ENCODE assay signal across 13 mouse cellular contexts in the genomic region with DNA sequence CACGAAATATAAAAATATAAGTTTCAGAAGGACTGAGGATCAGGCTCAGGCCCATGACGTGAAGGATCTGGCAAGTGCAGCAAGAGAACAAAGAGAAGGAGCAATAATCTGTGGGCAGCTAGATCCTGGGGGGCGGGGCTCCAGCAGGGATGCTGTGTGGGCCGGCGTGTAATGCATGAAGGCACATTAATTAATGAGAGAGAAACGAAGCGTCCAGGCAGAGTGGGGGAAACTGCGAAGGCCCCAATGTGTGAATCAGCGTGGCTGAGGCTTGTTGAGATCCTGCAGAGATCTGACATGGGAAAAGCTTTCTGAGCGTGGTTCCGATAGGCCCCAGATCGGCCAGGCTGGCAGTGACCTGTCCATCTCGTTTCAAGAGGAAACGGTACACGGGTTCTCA.
DNase-seq lines count a peak whose midpoint lies in the region; ATAC-seq lines count a peak whose summit lies in the region.
"Had no signal": no experiment of that assay in that cellular context is flagged by ENCODE, and none has a peak within 500 bp of the region (broad histone marks: within the 10 kb centered on the region; RNA-seq: fewer than 3 reads in every experiment).

No protein-coding gene starts in this region.

- H3K9ac ChIP-seq in kidney, embryonic 14.5 days (ENCODE audit: low read depth, low read length): no peak overlapping the region
- H3K9ac ChIP-seq: liver, embryonic 14.5 days had no signal

- WGBS in kidney, embryonic 14.5 days: 58% methylated on average over 15 of the region's 15 CpGs
- WGBS in midbrain, embryonic 10.5 days: 71% methylated on average over 15 of the region's 15 CpGs

- no peak overlapping the region for H3K4me2 ChIP-seq in kidney, embryonic 14.5 days (replicated peaks; ENCODE audit: low read depth, low read length)

- no peaks in the 10 kb centered on the region for H3K9me3 ChIP-seq in kidney, embryonic 14.5 days (ENCODE audit: control insufficient read depth, low read length)
- H3K9me3 ChIP-seq in midbrain, embryonic 10.5 days (replicated peaks): no peaks in the 10 kb centered on the region; the same call in 1 of the 2 replicates

- H3K4me1 ChIP-seq in kidney, embryonic 14.5 days (ENCODE audit: control insufficient read depth, insufficient read depth, low read length): no peaks in the 10 kb centered on the region
- H3K4me1 ChIP-seq in midbrain, embryonic 10.5 days: peaks cover 4% of the 10 kb centered on the region
- H3K4me1 ChIP-seq: megakaryocyte, embryonic 14.5 days had no signal

- no peaks in the 10 kb centered on the region for H3K36me3 ChIP-seq in kidney, embryonic 14.5 days (ENCODE audit: control insufficient read depth, insufficient read depth, low read length)
- no peaks in the 10 kb centered on the region for H3K36me3 ChIP-seq in midbrain, embryonic 10.5 days

- no peaks in the 10 kb centered on the region for H3K27me3 ChIP-seq in kidney, embryonic 14.5 days (ENCODE audit: control insufficient read depth, insufficient read depth, low read length)
- H3K27me3 ChIP-seq in midbrain, embryonic 10.5 days (ENCODE audit: low read depth, poor library complexity, severe bottlenecking): no peaks in the 10 kb centered on the region
- H3K27me3 ChIP-seq: megakaryocyte, embryonic 14.5 days had no signal

- intact Hi-C loops in gastrocnemius, postnatal 14 days (cut with DNase I; ENCODE audit: low total_unique reads): no loop called here
- intact Hi-C loops in left cerebral cortex, postnatal 14 days (cut with DNase I): no loop called here

- DNase-seq in kidney, postnatal 14 days: no peak
- peak; percentile 47 to 60 for DNase-seq in right cerebral cortex, adult 2 months (ENCODE audit: low spot score in 2 of 2)
- DNase-seq in right cerebral cortex, postnatal 25 days: no peak
- no peak for DNase-seq in midbrain, embryonic 10.5 days (ENCODE audit: low spot score)
- DNase-seq in gastrocnemius, postnatal 14 days: no peak
- DNase-seq in left cerebral cortex, postnatal 14 days (ENCODE audit: low spot score in 2 of 2): no peak
- DNase-seq in lung, postnatal 10 days: no peak
- DNase-seq: gastrocnemius, postnatal 10 days; kidney, adult 2 months had no signal

- no peak overlapping the region for H3K27ac ChIP-seq in kidney, embryonic 14.5 days (ENCODE audit: low read depth, low read length)
- 0 out of 2 replicates have a peak overlapping the region, but pooled peaks have one; percentile 1 for H3K27ac ChIP-seq in midbrain, embryonic 10.5 days (replicated peaks)
- H3K27ac ChIP-seq: liver, embryonic 14.5 days; stomach, postnatal 0 days had no signal

- no peak overlapping the region for H3K4me3 ChIP-seq in kidney, embryonic 14.5 days (ENCODE audit: low read length)
- H3K4me3 ChIP-seq in midbrain, embryonic 10.5 days: no peak overlapping the region
- H3K4me3 ChIP-seq: megakaryocyte, embryonic 14.5 days had no signal

- ATAC-seq in kidney, embryonic 14.5 days (ENCODE audit: low FRiP score, low TSS enrichment): peak; percentile 32; the same call in 1 of the 2 replicates

Comparison
In these comparisons a context has a peak if more than half of its experiments do, and no peak if none do; other contexts are left out.
1. DNase-seq: peak in right cerebral cortex, adult 2 months (2 of 2); none in kidney, postnatal 14 days (single experiment), right cerebral cortex, postnatal 25 days (single experiment), midbrain, embryonic 10.5 days (single experiment), gastrocnemius, postnatal 14 days (single experiment), left cerebral cortex, postnatal 14 days (0 of 2) and lung, postnatal 10 days (single experiment).